Mouse (Mus musculus) adipocyte (in vitro differentiated cells): ENCODE measurements around the gene Gm7030.
"Not testable (repeated sequence)": the region's sequence is repeated elsewhere in the genome, so short reads cannot be mapped to it uniquely, and the experiment has no call there.

Source experiments
- DNase-seq: peaks from one replicate; pipeline ENCODE4 v3.0.0-alpha.2; 2016; ENCODE audit warnings: low spot score

Gene Gm7030

GRCm38 (mm10) chr17:36082519-36083232 is 46.5 kb downstream of the Gm7030 start:
- not testable (repeated sequence) for DNase-seq

- peak; percentile 1 for DNase-seq
Measured at GRCm38 (mm10) chr17:36081901-36082300, 47.3 kb downstream of the Gm7030 start.

GRCm38 (mm10) chr17:36060829-36061228 is 68.4 kb downstream of the Gm7030 start:
- DNase-seq: peak; percentile 95
